Mouse (Mus musculus) olfactory bulb, adult 2 months (tissue): Measurements from ENCODE around the gene Atp8b3.

ENCODE experiments used
- CTCF ChIP-seq: fragments of 200-500 bp; IDR thresholded peaks from 2 replicates; pipeline ENCODE4 v1.5.1; 2012; ENCODE audit warnings: low read depth, mild to moderate bottlenecking, low read length, moderate library complexity; ENCODE audit not compliant: insufficient read depth
- POLR2A ChIP-seq: fragments of 200-500 bp; IDR thresholded peaks from 2 replicates; pipeline ENCODE4 v1.6.1; 2012; ENCODE audit warnings: mild to moderate bottlenecking, low read depth, low read length, moderate library complexity; ENCODE audit not compliant: insufficient read depth

- TF ChIP-seq CTCF (no peak), POLR2A (no peak)
Measured at GRCm38 (mm10) chr10:80547539-80547938, 8.6 kb upstream of the Atp8b3 start.
